Mouse (Mus musculus) hindbrain, embryonic 12.5 days (tissue): ENCODE data around the gene Copb1. TPM values are rescaled to one million over a fixed set of nuclear protein-coding genes. Genes with fewer than 3 reads are reported as not detected.

Source experiments
- ATAC-seq: fragments of 200-750 bp; cut with Nextera tagmentation; 2 replicates; pipeline ENCODE4 v1.8.0; 2017; ENCODE audit warnings: moderate TSS enrichment; ENCODE audit not compliant: low FRiP score
- H3K27ac ChIP-seq: fragments of 300-500 bp; sonication (generic); 2 replicates; pipeline ENCODE4 v1.5.1; 2016; ENCODE audit warnings: mild to moderate bottlenecking
- H3K27me3 ChIP-seq: fragments of 300-500 bp; sonication (generic); 2 replicates; pipeline ENCODE4 v1.6.1; 2016; ENCODE audit warnings: mild to moderate bottlenecking
- H3K36me3 ChIP-seq: fragments of 300-500 bp; sonication (generic); 2 replicates; pipeline ENCODE4 v1.6.1; 2016; ENCODE audit warnings: mild to moderate bottlenecking
- H3K4me1 ChIP-seq: fragments of 300-500 bp; sonication (generic); 2 replicates; pipeline ENCODE4 v1.6.1; 2016
- H3K4me2 ChIP-seq: fragments of 300-500 bp; sonication (generic); replicated peaks from 2 replicates; pipeline ENCODE4 v1.6.1; 2016; ENCODE audit warnings: mild to moderate bottlenecking
- H3K4me3 ChIP-seq: fragments of 300-500 bp; sonication (generic); 2 replicates; pipeline ENCODE4 v1.5.1; 2016; ENCODE audit warnings: mild to moderate bottlenecking
- H3K9ac ChIP-seq: fragments of 300-500 bp; sonication (generic); 2 replicates; pipeline ENCODE4 v1.6.1; 2016; ENCODE audit warnings: mild to moderate bottlenecking, moderate library complexity
- H3K9me3 ChIP-seq: fragments of 300-500 bp; sonication (generic); replicated peaks from 2 replicates; pipeline ENCODE4 v1.6.1; 2016; ENCODE audit warnings: mild to moderate bottlenecking
- WGBS: fragments of 180-500 bp; shearing (Covaris S2); methylation state at CpG from one replicate; pipeline ENCODE4 v1.1.7; 2016; 5-methylcytosine and 5-hydroxymethylcytosine counted together
- polyA plus RNA-seq: library from polyadenylated mRNA; unstranded; fragments of >200 nt; fragmentation: Nextera tagmentation; extraction: Ambion mirVana; gene quantifications from 2 replicates; pipeline ENCODE4 v1.2.1, GENCODE M21; 2016

The Copb1 gene
- polyA plus RNA-seq, 1 experiment from 2014 or later, result 104 TPM

- no peak overlapping the region for H3K9ac ChIP-seq
- H3K4me2 ChIP-seq, result no peak overlapping the region
- no peaks in the 10 kb centered on the region for H3K4me1 ChIP-seq
- WGBS, result 62% methylated on average over 3 of the region's 3 CpGs
- H3K9me3 ChIP-seq, result no peaks in the 10 kb centered on the region
- H3K27ac ChIP-seq, result no peak overlapping the region
- ATAC-seq, result no peak
- H3K27me3 ChIP-seq, result no peaks in the 10 kb centered on the region
- H3K36me3 ChIP-seq, result no peaks in the 10 kb centered on the region
- H3K4me3 ChIP-seq, result no peak overlapping the region
These were observed 27.2 kb upstream of the Copb1 start for GRCm38 (mm10) chr7:114281671-114282070.

DNA sequence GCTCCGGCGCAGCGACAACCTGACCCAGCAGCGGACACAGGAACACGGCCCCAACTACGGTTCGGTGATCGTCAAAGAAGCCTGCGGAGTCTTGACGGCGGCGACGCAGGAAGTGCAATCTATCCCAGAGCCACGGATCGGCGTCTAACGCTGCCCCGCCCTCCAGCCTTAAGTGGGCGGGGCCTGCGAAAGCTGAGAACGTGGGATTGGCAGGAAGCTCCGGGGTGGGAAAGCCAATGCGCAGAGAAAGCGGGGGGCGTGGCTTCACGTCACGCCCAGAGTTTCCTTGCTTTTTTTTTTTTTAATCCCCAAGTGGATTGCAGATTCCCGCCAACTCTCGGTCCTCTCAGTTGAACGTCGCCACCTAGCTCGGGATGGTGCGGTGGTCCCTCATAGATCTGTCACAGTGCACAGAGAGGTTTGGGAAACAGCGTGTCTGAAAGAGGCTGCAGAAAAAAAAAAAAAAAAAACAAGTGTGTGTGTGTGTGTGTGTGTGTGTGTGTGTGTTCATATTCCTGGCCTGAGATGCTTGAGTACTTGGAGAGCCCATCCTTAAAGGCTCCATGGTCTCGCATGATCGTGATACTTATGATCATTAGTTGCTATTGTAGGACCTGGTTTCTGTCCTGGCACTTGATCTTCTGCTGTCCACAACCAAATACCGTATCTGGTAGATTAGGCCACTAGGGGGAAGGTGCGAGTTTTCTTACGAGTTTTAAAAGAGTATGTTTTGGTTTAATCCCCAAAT, 21.7 kb upstream of the Copb1 start, which contains the start of gene Psma1:
Psma1 (minus strand) TSS at position 114 of the 748 bp plus-strand sequence.
- H3K9me3 ChIP-seq, result no peaks in the 10 kb centered on the region
- no peaks in the 10 kb centered on the region for H3K27me3 ChIP-seq
- peaks cover 9% of the 10 kb centered on the region for H3K4me1 ChIP-seq
- H3K36me3 ChIP-seq, result peaks cover 17% of the 10 kb centered on the region
- peak within 1 kb of the TSS; percentile 85 for H3K4me3 ChIP-seq
- WGBS, result under 1% methylated on average over 39 of the region's 39 CpGs
- peak within 1 kb of the TSS; percentile 88 for H3K4me2 ChIP-seq
- peak; percentile 94 for ATAC-seq
- H3K9ac ChIP-seq, result peak within 1 kb of the TSS; percentile 93
- peak within 1 kb of the TSS; percentile 68; the same call in 1 of the 2 replicates for H3K27ac ChIP-seq

- no peaks in the 10 kb centered on the region for H3K27me3 ChIP-seq
- H3K36me3 ChIP-seq, result peaks cover 20% of the 10 kb centered on the region
- no peaks in the 10 kb centered on the region for H3K9me3 ChIP-seq
- no peak; the same call in none of the 2 replicates for ATAC-seq
- peak overlapping the region; percentile 88 for H3K4me2 ChIP-seq
- H3K27ac ChIP-seq, result peak overlapping the region; percentile 68; the same call in 1 of the 2 replicates
- WGBS, result 2% methylated on average over 24 of the region's 24 CpGs
- H3K9ac ChIP-seq, result peak overlapping the region; percentile 93
- peaks cover 9% of the 10 kb centered on the region for H3K4me1 ChIP-seq
- H3K4me3 ChIP-seq, result peak overlapping the region; percentile 85
These were observed 21.0 kb upstream of the Copb1 start for GRCm38 (mm10) chr7:114275372-114276004.

- no peaks in the 10 kb centered on the region for H3K27me3 ChIP-seq
- no peak for ATAC-seq
- no peak overlapping the region for H3K4me2 ChIP-seq
- H3K9ac ChIP-seq, result no peak overlapping the region
- 99% methylated on average over 5 of the region's 5 CpGs for WGBS
- H3K4me3 ChIP-seq, result no peak overlapping the region
- H3K9me3 ChIP-seq, result no peaks in the 10 kb centered on the region; the same call in 1 of the 2 replicates
- H3K27ac ChIP-seq, result no peak overlapping the region
- H3K36me3 ChIP-seq, result peaks cover 82% of the 10 kb centered on the region
- H3K4me1 ChIP-seq, result no peaks in the 10 kb centered on the region
These were observed 13.9 kb upstream of the Copb1 start for GRCm38 (mm10) chr7:114268446-114268845.

GRCm38 (mm10) chr7:114251684-114252083, 2.8 kb downstream of the Copb1 start:
- Histone ChIP-seq H3K4me3 (no peak overlapping the region), H3K27ac (no peak overlapping the region), H3K4me1 (no peaks in the 10 kb centered on the region), H3K9me3 (no peaks in the 10 kb centered on the region), H3K9ac (no peak overlapping the region), H3K27me3 (no peaks in the 10 kb centered on the region), H3K36me3 (peaks cover 40% of the 10 kb centered on the region), H3K4me2 (no peak overlapping the region)
- 88% methylated on average over 3 of the region's 3 CpGs for WGBS
- ATAC-seq, result no peak

GRCm38 (mm10) chr7:114233980-114234379, 20.5 kb downstream of the Copb1 start:
- H3K36me3 ChIP-seq, result peaks cover 67% of the 10 kb centered on the region
- H3K4me2 ChIP-seq, result no peak overlapping the region
- WGBS, result 92% methylated on average over 7 of the region's 7 CpGs
- H3K9me3 ChIP-seq, result no peaks in the 10 kb centered on the region
- no peak overlapping the region for H3K9ac ChIP-seq
- ATAC-seq, result no peak
- H3K27me3 ChIP-seq, result no peaks in the 10 kb centered on the region
- no peaks in the 10 kb centered on the region for H3K4me1 ChIP-seq
- no peak overlapping the region for H3K27ac ChIP-seq
- H3K4me3 ChIP-seq, result no peak overlapping the region

DNA sequence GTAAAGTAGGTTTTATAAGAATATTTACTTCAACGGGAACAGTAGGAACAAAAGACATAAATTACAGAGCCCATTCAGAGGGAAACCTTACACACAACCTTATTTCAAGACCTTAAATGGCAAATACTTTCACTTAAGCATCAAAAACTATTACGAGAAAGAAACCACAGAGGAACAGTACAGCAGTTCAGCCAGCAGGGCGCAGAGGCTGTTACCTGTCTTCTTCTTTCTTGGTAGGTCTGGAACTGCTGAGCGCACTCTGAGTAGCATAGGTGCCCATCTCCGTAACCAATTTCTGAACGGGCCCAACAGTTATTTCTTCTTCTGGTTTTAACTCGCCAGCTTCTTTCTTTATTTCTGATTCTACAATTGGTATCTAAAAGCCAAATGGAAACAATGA, 21.5 kb downstream of the Copb1 start:
- no peak for ATAC-seq
- Histone ChIP-seq H3K9me3 (no peaks in the 10 kb centered on the region), H3K27ac (no peak overlapping the region), H3K36me3 (peaks cover 71% of the 10 kb centered on the region), H3K4me1 (no peaks in the 10 kb centered on the region), H3K4me2 (no peak overlapping the region), H3K9ac (no peak overlapping the region), H3K27me3 (no peaks in the 10 kb centered on the region), H3K4me3 (no peak overlapping the region)
- 92% methylated on average over 7 of the region's 7 CpGs for WGBS

DNA sequence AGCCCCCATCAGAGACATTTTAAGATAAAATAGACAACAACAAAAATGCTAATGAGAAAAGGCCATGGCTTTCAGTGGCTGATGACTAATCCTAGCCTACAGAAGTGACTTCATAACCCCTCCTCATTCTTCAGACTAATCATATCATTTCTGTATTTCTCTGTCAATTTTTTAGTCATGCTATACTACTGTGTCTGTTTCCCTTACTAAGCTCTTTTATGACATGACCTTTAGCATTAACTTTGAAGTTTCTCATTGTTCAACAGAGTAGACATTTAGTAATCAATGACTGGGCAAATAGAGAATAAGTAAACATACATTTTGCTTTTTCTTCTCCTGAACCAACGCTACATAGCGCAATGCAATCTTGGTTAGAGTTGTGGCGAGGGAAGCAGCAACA, 22.7 kb downstream of the Copb1 start:
- Histone ChIP-seq H3K4me2 (no peak overlapping the region), H3K27me3 (no peaks in the 10 kb centered on the region), H3K4me1 (no peaks in the 10 kb centered on the region), H3K27ac (no peak overlapping the region), H3K9me3 (no peaks in the 10 kb centered on the region), H3K4me3 (no peak overlapping the region), H3K9ac (no peak overlapping the region), H3K36me3 (peaks cover 70% of the 10 kb centered on the region)
- ATAC-seq, result no peak
- 95% methylated on average over 3 of the region's 3 CpGs for WGBS

GRCm38 (mm10) chr7:114226521-114226920, 28.0 kb downstream of the Copb1 start:
- Histone ChIP-seq H3K9ac (no peak overlapping the region), H3K36me3 (peaks cover 60% of the 10 kb centered on the region), H3K4me2 (no peak overlapping the region), H3K27me3 (no peaks in the 10 kb centered on the region), H3K9me3 (no peaks in the 10 kb centered on the region), H3K4me1 (no peaks in the 10 kb centered on the region), H3K27ac (no peak overlapping the region), H3K4me3 (no peak overlapping the region)
- WGBS, result 92% methylated on average over 1 of the region's 1 CpGs
- ATAC-seq, result no peak

DNA sequence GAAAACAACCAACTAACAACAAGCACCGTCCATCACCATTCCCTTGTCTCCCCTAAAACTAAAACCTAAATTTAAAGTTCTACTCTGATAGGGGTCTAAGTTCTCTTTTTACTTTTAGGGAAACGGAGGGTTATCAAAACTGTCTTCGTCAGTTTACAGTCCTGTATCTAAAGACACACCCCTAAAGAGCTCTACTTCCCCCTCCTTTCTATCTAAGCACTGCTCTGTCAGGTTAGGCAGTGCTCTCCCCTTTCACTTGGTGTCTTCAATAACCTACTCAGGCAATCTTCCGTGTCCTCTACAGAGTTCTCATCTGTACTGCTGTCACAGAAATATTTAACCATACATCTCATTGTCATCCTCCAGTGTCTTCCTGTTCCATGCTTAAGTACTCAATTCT, 34.1 kb downstream of the Copb1 start:
- Histone ChIP-seq H3K27ac (no peak overlapping the region), H3K27me3 (no peaks in the 10 kb centered on the region), H3K36me3 (peaks cover 40% of the 10 kb centered on the region), H3K9ac (no peak overlapping the region), H3K4me2 (no peak overlapping the region), H3K4me1 (no peaks in the 10 kb centered on the region), H3K9me3 (no peaks in the 10 kb centered on the region), H3K4me3 (no peak overlapping the region)
- 94% methylated on average over 4 of the region's 4 CpGs for WGBS
- ATAC-seq, result no peak

GRCm38 (mm10) chr7:114216908-114217307, 37.6 kb downstream of the Copb1 start:
- H3K36me3 ChIP-seq, result peaks cover 46% of the 10 kb centered on the region
- no peak overlapping the region for H3K27ac ChIP-seq
- WGBS, result 96% methylated on average over 2 of the region's 2 CpGs
- H3K4me1 ChIP-seq, result no peaks in the 10 kb centered on the region
- no peak overlapping the region for H3K4me3 ChIP-seq
- no peak overlapping the region for H3K4me2 ChIP-seq
- no peak overlapping the region for H3K9ac ChIP-seq
- ATAC-seq, result no peak
- no peaks in the 10 kb centered on the region for H3K9me3 ChIP-seq
- H3K27me3 ChIP-seq, result no peaks in the 10 kb centered on the region

DNA sequence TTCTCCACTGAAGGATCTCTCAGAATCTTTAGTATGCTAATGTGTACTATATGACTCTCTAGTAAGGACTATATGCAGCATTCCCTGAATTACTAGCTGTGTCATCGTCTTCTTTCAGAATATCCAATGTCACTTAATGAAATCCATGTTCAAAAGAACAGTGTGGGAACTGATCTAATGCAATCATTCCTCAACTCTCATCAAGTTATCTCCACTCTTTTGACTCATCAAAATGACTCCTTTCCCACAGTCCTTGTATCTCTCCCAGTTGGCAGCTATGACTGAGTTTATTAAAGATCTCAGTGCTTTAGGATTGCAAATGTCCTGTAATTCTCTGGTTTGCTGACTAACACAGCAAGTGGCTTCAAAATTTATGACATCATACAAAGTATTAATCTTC, 40.1 kb downstream of the Copb1 start:
- no peak for ATAC-seq
- no peak overlapping the region for H3K27ac ChIP-seq
- no peak overlapping the region for H3K4me2 ChIP-seq
- no peaks in the 10 kb centered on the region for H3K27me3 ChIP-seq
- H3K4me3 ChIP-seq, result no peak overlapping the region
- no peaks in the 10 kb centered on the region for H3K9me3 ChIP-seq
- peaks cover 30% of the 10 kb centered on the region for H3K36me3 ChIP-seq
- H3K4me1 ChIP-seq, result no peaks in the 10 kb centered on the region
- H3K9ac ChIP-seq, result no peak overlapping the region
- 86% methylated on average over 1 of the region's 1 CpGs for WGBS

DNA sequence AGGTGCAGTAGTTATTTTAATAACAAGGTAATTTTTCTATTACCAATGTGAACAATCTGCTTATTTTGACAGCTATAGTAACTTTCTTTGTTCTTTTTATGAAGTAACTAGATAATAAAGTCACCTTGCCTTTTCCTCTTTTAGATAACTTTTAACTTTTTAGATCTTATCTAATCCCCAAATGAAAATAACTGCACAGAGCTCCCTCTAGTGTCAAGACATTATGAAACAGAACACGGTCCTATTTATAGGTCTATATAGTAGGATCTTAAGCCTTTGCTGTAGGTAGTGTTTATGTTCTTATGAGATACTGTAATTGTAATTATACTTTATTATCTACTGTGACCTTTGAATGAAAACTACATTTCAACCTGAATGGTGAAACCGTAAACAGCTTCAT, 41.0 kb downstream of the Copb1 start:
- H3K4me1 ChIP-seq, result no peaks in the 10 kb centered on the region
- no peaks in the 10 kb centered on the region for H3K27me3 ChIP-seq
- no peak overlapping the region for H3K9ac ChIP-seq
- peaks cover 28% of the 10 kb centered on the region for H3K36me3 ChIP-seq
- no peaks in the 10 kb centered on the region for H3K9me3 ChIP-seq
- 67% methylated on average over 2 of the region's 2 CpGs for WGBS
- no peak overlapping the region for H3K4me3 ChIP-seq
- no peak for ATAC-seq
- H3K4me2 ChIP-seq, result no peak overlapping the region
- H3K27ac ChIP-seq, result no peak overlapping the region
